Mouse (Mus musculus) urinary bladder, adult 2 months (tissue): ENCODE results near the gene Cdk13. TPM values are rescaled to one million over a fixed set of nuclear protein-coding genes. Genes with fewer than 3 reads are reported as not detected.

Experiments used
- DNase-seq: peaks from one replicate; pipeline ENCODE4 v3.0.0; 2022; ENCODE audit warnings: low spot score
- polyA plus RNA-seq: library from polyadenylated mRNA; depleted of rRNA; stranded (reverse); fragments of >200 nt; gene quantifications from 2 replicates; pipeline ENCODE4 v1.2.3, GENCODE M21; 2012

Gene Cdk13
- polyA plus RNA-seq, 1 experiment, result 23.9 TPM

GRCm38 (mm10) chr13:17762405-17762804 is 42.5 kb downstream of the Cdk13 start:
- DNase-seq, result no peak

GRCm38 (mm10) chr13:17754997-17755396 is 49.9 kb downstream of the Cdk13 start:
- DNase-seq, result no peak

GRCm38 (mm10) chr13:17728798-17729197 is 76.1 kb downstream of the Cdk13 start:
- no peak for DNase-seq

DNA sequence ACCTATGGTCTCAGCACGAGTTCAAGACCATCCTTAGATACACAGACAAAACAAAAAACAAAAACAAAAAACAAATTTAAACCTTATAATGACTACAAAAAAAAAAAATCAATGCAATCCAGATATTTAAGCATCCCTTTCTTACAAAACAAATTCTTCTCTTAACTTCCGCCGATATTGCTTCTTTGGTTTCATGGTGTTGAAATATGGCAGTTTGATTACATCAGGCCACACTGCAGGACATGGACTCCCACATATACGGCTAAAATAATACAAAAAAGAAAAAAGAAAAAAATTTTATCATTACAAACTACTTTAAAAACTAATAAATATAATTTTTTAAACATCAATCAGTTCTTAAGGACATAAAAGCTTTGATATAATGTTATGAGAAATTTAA is 77.0 kb downstream of the Cdk13 start:
- DNase-seq, result no peak

- DNase-seq, result no peak
These were observed 87.5 kb downstream of the Cdk13 start for GRCm38 (mm10) chr13:17717357-17717756.

DNA sequence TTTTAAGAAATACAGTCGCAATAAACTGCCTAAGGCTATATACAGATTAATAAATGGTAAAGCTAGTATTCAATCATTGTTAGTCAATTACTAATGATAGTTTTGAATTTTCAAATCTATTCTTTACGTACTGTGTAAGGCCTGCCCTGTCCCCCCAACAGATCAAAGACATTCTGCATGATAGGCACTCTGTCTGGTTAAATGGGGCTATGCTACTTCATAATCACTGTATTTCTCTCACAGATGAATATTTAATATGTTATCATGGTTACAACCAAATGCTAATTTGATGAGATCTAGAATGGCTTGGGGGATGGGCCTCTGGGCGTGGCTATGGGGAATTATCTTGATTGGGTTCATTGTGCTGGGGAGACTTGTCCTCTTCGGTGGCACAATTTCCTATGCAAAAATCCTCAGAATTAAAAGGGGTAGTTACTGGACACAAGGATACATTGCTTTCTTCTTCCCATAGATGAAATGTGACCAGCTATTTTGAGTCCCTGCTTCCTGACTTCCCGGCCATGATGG is 96.0 kb downstream of the Cdk13 start:
- DNase-seq, result no peak

GRCm38 (mm10) chr13:17705188-17705826 is 99.6 kb downstream of the Cdk13 start:
- DNase-seq, result no peak

GRCm38 (mm10) chr13:17702311-17702710 is 102.6 kb downstream of the Cdk13 start:
- DNase-seq, result no peak

GRCm38 (mm10) chr13:17701322-17701721 is 103.6 kb downstream of the Cdk13 start:
- DNase-seq, result no peak

DNA sequence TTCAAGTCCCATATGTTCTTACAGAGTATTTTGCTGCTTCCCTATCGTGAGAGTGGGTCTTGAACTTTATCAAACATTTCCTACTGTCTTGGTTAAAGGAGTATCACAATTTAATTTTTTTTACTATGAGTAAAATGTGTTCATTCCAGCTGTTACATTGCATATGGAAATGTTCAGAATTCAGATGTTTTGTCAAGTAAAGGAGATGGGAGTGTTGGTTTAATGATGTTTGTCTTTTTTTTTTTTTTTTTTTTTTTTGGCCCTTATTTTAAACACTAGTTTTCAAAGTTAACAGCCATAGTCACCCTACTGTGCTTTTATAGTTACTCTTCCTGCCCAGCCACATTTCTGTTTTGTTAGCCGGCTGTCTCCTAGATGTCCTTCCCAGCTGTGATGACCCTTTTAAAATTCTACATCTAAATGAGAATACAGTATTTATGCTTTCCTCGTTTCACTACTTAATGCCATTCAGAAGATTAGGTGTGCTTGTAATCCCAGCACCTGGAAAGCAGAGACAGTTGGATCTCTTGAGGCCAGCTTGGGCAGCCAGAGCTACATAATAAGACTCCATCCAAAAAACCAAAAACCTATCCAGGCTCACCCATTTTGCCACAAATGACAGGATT is 104.7 kb downstream of the Cdk13 start:
- no peak for DNase-seq

- no peak for DNase-seq
These were observed 108.9 kb downstream of the Cdk13 start for GRCm38 (mm10) chr13:17695898-17696580.

DNA sequence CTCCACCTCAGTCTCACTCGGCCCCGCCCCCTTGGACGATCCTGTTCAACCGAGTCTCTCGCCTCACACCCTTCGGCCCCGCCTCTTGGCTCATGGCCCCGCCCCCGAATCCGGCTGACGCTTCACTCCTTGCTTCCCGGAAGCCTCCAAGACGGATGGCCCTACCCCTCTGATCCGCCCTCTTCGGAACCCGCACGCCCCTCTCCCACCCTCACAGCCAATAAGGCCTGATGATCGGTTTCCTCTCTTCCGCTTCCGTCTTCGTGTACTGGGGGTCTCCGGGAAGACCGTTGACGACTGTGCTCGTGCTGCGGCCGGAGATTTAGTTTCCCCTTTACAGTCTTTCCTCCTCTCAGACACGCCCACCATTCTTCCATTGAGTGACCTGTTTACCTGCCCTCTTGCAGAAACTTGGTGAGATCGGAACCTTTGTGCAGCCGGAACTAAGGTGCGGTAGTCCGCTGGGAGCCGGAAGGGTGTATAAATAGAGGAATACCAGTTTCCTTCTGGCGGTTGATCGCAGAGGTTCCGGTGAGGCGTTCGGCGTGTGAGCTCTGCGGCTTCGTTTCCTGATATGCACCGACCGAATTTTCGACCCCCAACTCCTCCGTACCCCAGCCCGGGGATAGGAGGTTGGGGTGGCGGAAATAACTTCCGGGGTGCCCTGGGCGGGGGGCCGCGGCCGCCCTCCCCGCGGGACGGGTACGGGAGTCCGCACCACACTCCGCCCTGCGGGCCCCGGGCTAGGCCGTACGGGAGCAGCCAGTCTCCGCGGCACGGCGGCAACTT is 109.8 kb downstream of the Cdk13 start, which contains the start of the genes Mplkip and Sugct:
Gene Mplkip (plus strand): TSS at position 282 of the 789 bp plus-strand sequence.
Gene Sugct (minus strand): TSS at position 643 of the 789 bp plus-strand sequence.
- peak; percentile 99 for DNase-seq

DNA sequence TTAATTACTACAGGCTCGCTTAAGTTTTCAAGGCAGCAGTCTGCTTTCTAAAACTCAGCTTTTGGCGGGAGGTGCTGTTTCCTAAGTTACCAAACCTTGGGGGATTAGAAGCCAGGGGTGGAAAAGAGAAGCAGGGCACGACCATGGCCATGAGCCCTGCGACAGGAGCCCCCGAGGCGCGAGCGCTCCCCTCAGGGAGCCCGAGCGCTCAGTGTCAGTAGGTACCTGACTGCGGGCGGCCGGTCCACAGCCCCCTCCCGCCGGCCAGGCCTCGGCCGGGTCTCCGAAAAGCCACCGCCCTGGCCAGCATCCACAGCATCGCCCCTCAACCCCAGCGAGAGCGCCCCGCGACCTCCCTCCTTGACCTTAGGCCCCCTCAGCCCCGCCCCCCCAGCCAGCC is 110.5 kb downstream of the Cdk13 start:
- no peak for DNase-seq

- DNase-seq, result no peak
These were observed 111.1 kb downstream of the Cdk13 start for GRCm38 (mm10) chr13:17693816-17694215.

GRCm38 (mm10) chr13:17691436-17691835 is 113.5 kb downstream of the Cdk13 start:
- no peak for DNase-seq

DNA sequence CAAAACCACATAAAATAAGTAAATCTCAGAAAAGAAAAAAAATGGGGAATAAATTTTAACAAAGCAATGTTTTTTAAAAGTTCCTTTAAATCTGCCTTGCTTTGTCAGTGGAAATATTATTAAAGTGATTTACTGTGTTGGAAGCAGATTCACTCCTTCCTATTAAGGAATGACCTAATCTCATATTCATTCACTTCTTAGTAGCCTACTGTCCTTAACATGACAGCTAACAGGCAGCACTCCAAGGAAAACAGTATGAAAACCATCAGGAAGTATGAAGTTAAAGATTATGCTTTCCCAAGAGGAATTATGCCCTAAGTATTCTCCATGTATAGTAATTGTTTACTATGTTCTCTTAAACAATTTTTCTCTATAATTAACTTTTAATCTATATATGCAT is 114.2 kb downstream of the Cdk13 start:
- DNase-seq, result no peak

- DNase-seq, result no peak
These were observed 115.4 kb downstream of the Cdk13 start for GRCm38 (mm10) chr13:17689461-17689860.

- no peak for DNase-seq
These were observed 133.8 kb downstream of the Cdk13 start for GRCm38 (mm10) chr13:17671122-17671521.

DNA sequence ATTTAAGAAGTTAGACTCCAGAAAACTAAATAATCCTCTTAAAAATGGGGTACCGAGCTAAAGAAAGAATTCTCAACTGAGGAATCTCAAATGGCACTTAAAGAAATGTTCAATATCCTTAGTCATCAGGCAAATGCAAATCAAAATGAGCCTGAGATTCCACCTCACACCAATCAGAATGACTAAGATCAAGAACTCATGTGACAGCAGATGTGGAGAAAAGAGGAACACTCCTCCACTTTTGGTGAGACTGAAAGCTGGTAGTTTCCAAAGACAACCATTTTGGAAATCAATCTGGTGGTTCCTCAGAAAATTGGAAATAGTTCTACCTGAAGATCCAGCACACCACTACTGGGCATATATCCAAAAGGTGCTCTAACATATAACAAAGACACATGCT is 137.5 kb downstream of the Cdk13 start:
- DNase-seq, result no peak
